Mouse (Mus musculus): ENCODE results near the gene Sf3b3. TPM values are rescaled to one million over a fixed set of nuclear protein-coding genes. Genes with fewer than 3 reads are reported as not detected.
"Not testable (repeated sequence)": the region's sequence is repeated elsewhere in the genome, so short reads cannot be mapped to it uniquely, and the experiment has no call there.

The Sf3b3 gene
- polyA plus RNA-seq, 1 experiment from 2014 or later, result 217 TPM

GRCm38 (mm10) chr8:110887551-110887950 is 41.0 kb upstream of the Sf3b3 start:
- Histone ChIP-seq H3K36me3 (ENCODE audit: control insufficient read depth, insufficient read depth, low read length) (peaks cover 7% of the 10 kb centered on the region), H3K9ac (ENCODE audit: low read length) (no peak overlapping the region), H3K9me3 (ENCODE audit: control insufficient read depth, low read length) (no peaks in the 10 kb centered on the region), H3K27me3 (ENCODE audit: control insufficient read depth, insufficient read depth, low read length) (no peaks in the 10 kb centered on the region), H3K27ac (ENCODE audit: low read depth, low read length) (no peak overlapping the region), H3K4me3 (ENCODE audit: low read depth, low read length) (no peak overlapping the region), H3K4me1 (ENCODE audit: control insufficient read depth, insufficient read depth, low read length) (no peaks in the 10 kb centered on the region), H3K4me2 (ENCODE audit: low read depth) (no peak overlapping the region)
- ATAC-seq (ENCODE audit: insufficient read depth, low FRiP score, low TSS enrichment), result no peak
- DNase-seq (ENCODE audit: low spot score), result no peak
- WGBS, result 93% methylated on average over 10 of the region's 10 CpGs

- 90% methylated on average over 3 of the region's 3 CpGs for WGBS
- DNase-seq (ENCODE audit: low spot score), result no peak
- no peaks in the 10 kb centered on the region for H3K9me3 ChIP-seq (ENCODE audit: control insufficient read depth, low read length)
- no peaks in the 10 kb centered on the region for H3K27me3 ChIP-seq (ENCODE audit: control insufficient read depth, insufficient read depth, low read length)
- no peak overlapping the region for H3K4me3 ChIP-seq (ENCODE audit: low read depth, low read length)
- H3K9ac ChIP-seq (ENCODE audit: low read length), result no peak overlapping the region
- H3K4me1 ChIP-seq (ENCODE audit: control insufficient read depth, insufficient read depth, low read length), result no peaks in the 10 kb centered on the region
- no peak overlapping the region for H3K4me2 ChIP-seq (ENCODE audit: low read depth)
- peaks cover 14% of the 10 kb centered on the region for H3K36me3 ChIP-seq (ENCODE audit: control insufficient read depth, insufficient read depth, low read length)
- H3K27ac ChIP-seq (ENCODE audit: low read depth, low read length), result no peak overlapping the region
- no peak for ATAC-seq (ENCODE audit: insufficient read depth, low FRiP score, low TSS enrichment)
Observed at GRCm38 (mm10) chr8:110886634-110887033, 40.0 kb upstream of the Sf3b3 start.

GRCm38 (mm10) chr8:110883824-110884223 is 37.2 kb upstream of the Sf3b3 start:
- Histone ChIP-seq H3K27me3 (ENCODE audit: control insufficient read depth, insufficient read depth, low read length) (no peaks in the 10 kb centered on the region), H3K36me3 (ENCODE audit: control insufficient read depth, insufficient read depth, low read length) (peaks cover 22% of the 10 kb centered on the region), H3K9me3 (ENCODE audit: control insufficient read depth, low read length) (no peaks in the 10 kb centered on the region), H3K4me1 (ENCODE audit: control insufficient read depth, insufficient read depth, low read length) (no peaks in the 10 kb centered on the region), H3K4me2 (ENCODE audit: low read depth) (no peak overlapping the region), H3K27ac (ENCODE audit: low read depth, low read length) (no peak overlapping the region), H3K4me3 (ENCODE audit: low read depth, low read length) (no peak overlapping the region), H3K9ac (ENCODE audit: low read length) (no peak overlapping the region)
- 96% methylated on average over 18 of the region's 18 CpGs for WGBS
- ATAC-seq (ENCODE audit: insufficient read depth, low FRiP score, low TSS enrichment) (no peak), DNase-seq (ENCODE audit: low spot score) (no peak)

GRCm38 (mm10) chr8:110881741-110882310 is 35.2 kb upstream of the Sf3b3 start:
- Histone ChIP-seq H3K4me1 (ENCODE audit: control insufficient read depth, insufficient read depth, low read length) (no peaks in the 10 kb centered on the region), H3K4me3 (ENCODE audit: low read depth, low read length) (no peak overlapping the region), H3K9me3 (ENCODE audit: control insufficient read depth, low read length) (no peaks in the 10 kb centered on the region), H3K27ac (ENCODE audit: low read depth, low read length) (no peak overlapping the region), H3K36me3 (ENCODE audit: control insufficient read depth, insufficient read depth, low read length) (peaks cover 20% of the 10 kb centered on the region), H3K27me3 (ENCODE audit: control insufficient read depth, insufficient read depth, low read length) (no peaks in the 10 kb centered on the region), H3K9ac (ENCODE audit: low read length) (no peak overlapping the region), H3K4me2 (ENCODE audit: low read depth) (no peak overlapping the region)
- DNase-seq (ENCODE audit: low spot score) (no peak), ATAC-seq (ENCODE audit: insufficient read depth, low FRiP score, low TSS enrichment) (no peak)
- WGBS, result 96% methylated on average over 10 of the region's 10 CpGs

- Histone ChIP-seq H3K27me3 (ENCODE audit: control insufficient read depth, insufficient read depth, low read length) (no peaks in the 10 kb centered on the region), H3K9me3 (ENCODE audit: control insufficient read depth, low read length) (no peaks in the 10 kb centered on the region), H3K27ac (ENCODE audit: low read depth, low read length) (no peak overlapping the region), H3K4me2 (ENCODE audit: low read depth) (no peak overlapping the region), H3K9ac (ENCODE audit: low read length) (no peak overlapping the region), H3K4me1 (ENCODE audit: control insufficient read depth, insufficient read depth, low read length) (no peaks in the 10 kb centered on the region), H3K4me3 (ENCODE audit: low read depth, low read length) (no peak overlapping the region), H3K36me3 (ENCODE audit: control insufficient read depth, insufficient read depth, low read length) (peaks cover 24% of the 10 kb centered on the region)
- WGBS, result 90% methylated on average over 4 of the region's 4 CpGs
- DNase-seq (ENCODE audit: low spot score) (no peak), ATAC-seq (ENCODE audit: insufficient read depth, low FRiP score, low TSS enrichment) (no peak)
Observed at GRCm38 (mm10) chr8:110877862-110878261, 31.3 kb upstream of the Sf3b3 start.

- Histone ChIP-seq H3K27ac (ENCODE audit: low read depth, low read length) (no peak overlapping the region), H3K9me3 (ENCODE audit: control insufficient read depth, low read length) (no peaks in the 10 kb centered on the region), H3K4me3 (ENCODE audit: low read depth, low read length) (no peak overlapping the region), H3K4me2 (ENCODE audit: low read depth) (no peak overlapping the region), H3K9ac (ENCODE audit: low read length) (no peak overlapping the region), H3K27me3 (ENCODE audit: control insufficient read depth, insufficient read depth, low read length) (no peaks in the 10 kb centered on the region), H3K4me1 (ENCODE audit: control insufficient read depth, insufficient read depth, low read length) (no peaks in the 10 kb centered on the region), H3K36me3 (ENCODE audit: control insufficient read depth, insufficient read depth, low read length) (peaks cover 18% of the 10 kb centered on the region)
- no peak for DNase-seq (ENCODE audit: low spot score)
- 93% methylated on average over 2 of the region's 2 CpGs for WGBS
- no peak for ATAC-seq (ENCODE audit: insufficient read depth, low FRiP score, low TSS enrichment)
Observed at GRCm38 (mm10) chr8:110870501-110870900, 23.9 kb upstream of the Sf3b3 start.

GRCm38 (mm10) chr8:110861347-110862025 is 14.9 kb upstream of the Sf3b3 start:
- H3K9ac ChIP-seq (ENCODE audit: low read length); H3K9me3 ChIP-seq (ENCODE audit: control insufficient read depth, low read length); H3K4me1 ChIP-seq (ENCODE audit: control insufficient read depth, insufficient read depth, low read length); ATAC-seq (ENCODE audit: insufficient read depth, low FRiP score, low TSS enrichment); DNase-seq (ENCODE audit: low spot score); H3K4me2 ChIP-seq (ENCODE audit: low read depth); H3K27me3 ChIP-seq (ENCODE audit: control insufficient read depth, insufficient read depth, low read length); H3K27ac ChIP-seq (ENCODE audit: low read depth, low read length); H3K4me3 ChIP-seq (ENCODE audit: low read depth, low read length): not testable (repeated sequence)
- WGBS, result 95% methylated on average over 7 of the region's 7 CpGs
- peaks cover 12% of the 10 kb centered on the region for H3K36me3 ChIP-seq (ENCODE audit: control insufficient read depth, insufficient read depth, low read length)

GRCm38 (mm10) chr8:110859651-110860501 is 13.3 kb upstream of the Sf3b3 start:
- H3K4me1 ChIP-seq (ENCODE audit: control insufficient read depth, insufficient read depth, low read length), result no peaks in the 10 kb centered on the region
- DNase-seq (ENCODE audit: low spot score), result peak; percentile 18

More at GRCm38 (mm10) chr8:110859651-110860501, 13.3 kb upstream of the Sf3b3 start:
- H3K4me3 ChIP-seq (ENCODE audit: low read depth, low read length), result no peak overlapping the region
- no peak overlapping the region for H3K9ac ChIP-seq (ENCODE audit: low read length)
- no peak overlapping the region for H3K4me2 ChIP-seq (ENCODE audit: low read depth)
- H3K36me3 ChIP-seq (ENCODE audit: control insufficient read depth, insufficient read depth, low read length), result peaks cover 10% of the 10 kb centered on the region
- ATAC-seq (ENCODE audit: insufficient read depth, low FRiP score, low TSS enrichment), result no peak
- no peak overlapping the region for H3K27ac ChIP-seq (ENCODE audit: low read depth, low read length)
- WGBS, result 88% methylated on average over 7 of the region's 7 CpGs
- H3K9me3 ChIP-seq (ENCODE audit: control insufficient read depth, low read length), result no peaks in the 10 kb centered on the region
- no peaks in the 10 kb centered on the region for H3K27me3 ChIP-seq (ENCODE audit: control insufficient read depth, insufficient read depth, low read length)

Data from neural tube, embryonic 11.5 days (tissue).